Mouse (Mus musculus): ENCODE results near the gene Kiss1. TPM values are rescaled to one million over a fixed set of nuclear protein-coding genes. Genes with fewer than 3 reads are reported as not detected.

The Kiss1 gene
- polyA plus RNA-seq, 1 experiment from 2014 or later, result 0.49 TPM

DNA sequence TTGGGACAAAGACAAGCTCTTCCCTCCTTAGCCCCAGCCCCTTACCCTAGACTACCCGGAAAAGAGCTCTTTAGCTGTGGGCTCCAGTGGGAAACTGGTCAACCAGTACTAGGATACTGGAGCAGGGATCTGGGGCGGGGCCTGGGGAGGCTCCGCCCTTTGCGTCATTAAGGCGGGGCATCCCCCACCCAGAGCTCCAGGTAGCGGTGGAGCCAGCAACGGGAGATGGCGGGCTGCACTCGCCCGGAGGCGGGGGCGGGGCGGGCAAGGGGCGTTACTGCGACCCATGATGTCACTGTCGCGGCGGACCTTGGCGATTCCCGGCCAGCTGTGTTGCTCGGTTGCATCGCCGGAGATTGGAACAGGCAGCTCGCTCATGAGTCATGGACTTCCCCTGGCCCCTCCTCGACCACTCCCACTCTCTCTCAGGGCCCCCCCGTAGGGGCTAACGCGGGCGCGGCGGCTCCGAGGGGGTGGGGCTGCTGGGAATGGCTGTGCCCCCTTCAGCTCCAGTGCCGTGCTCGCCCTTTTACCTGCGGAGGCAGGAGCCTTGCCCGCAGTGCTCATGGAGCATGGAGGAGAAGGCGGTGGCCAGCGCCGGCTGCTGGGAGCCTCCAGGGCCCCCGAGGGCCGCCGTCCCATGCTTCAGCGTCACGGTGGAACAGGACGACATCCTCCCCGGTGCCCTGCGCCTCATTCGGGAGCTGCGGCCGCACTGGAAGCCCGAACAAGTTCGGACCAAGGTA is 41.8 kb downstream of the Kiss1 start, which contains the start of gene Etnk2:
Gene Etnk2, plus strand, starts transcription at position 297 of the 746 bp plus-strand sequence.
- Histone ChIP-seq H3K36me3 (no peaks in the 10 kb centered on the region), H3K27me3 (peaks cover 21% of the 10 kb centered on the region), H3K4me2 (replicated peaks) (peak within 1 kb of the TSS; percentile 92), H3K9me3 (replicated peaks) (no peaks in the 10 kb centered on the region), H3K4me1 (peaks cover 27% of the 10 kb centered on the region), H3K4me3 (replicated peaks) (peak within 1 kb of the TSS; percentile 53), H3K27ac (replicated peaks) (no peak within 1 kb of the TSS), H3K9ac (peak within 1 kb of the TSS; percentile 9; the same call in 1 of the 2 replicates)
- 1% methylated on average over 52 of the region's 52 CpGs for WGBS
- peak; percentile 66 for ATAC-seq (ENCODE audit: insufficient number of reproducible peaks, low FRiP score, low TSS enrichment, low read depth)

DNA sequence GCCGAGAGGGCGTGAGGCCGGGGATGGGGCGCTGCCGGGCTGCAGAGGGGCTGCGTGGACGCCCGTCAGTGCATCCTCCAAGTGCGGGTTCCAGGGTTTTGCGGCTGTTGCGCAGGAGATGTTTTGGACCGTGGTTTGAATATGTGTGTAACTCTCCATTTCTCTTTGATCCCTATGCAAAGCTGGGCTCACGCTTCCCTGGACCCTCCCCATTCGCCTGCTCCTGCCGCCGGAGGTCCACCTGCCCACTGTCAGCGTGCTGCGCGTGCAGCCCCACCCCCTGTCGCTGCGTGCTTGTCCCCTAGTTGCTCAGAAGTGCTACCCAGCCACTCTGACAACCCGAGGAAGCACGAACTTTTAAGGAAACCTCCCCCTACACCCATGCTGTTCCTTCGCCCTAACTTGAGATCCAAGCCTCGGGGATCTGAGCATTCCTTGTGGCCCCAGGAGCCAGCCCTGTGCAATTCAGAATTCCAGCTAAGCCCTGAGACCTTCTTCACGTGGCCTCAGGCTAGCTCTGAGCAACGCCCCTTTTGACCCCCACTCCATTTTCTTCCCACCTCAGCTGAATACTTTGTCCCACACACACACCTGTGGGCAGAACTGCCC is 42.5 kb downstream of the Kiss1 start:
- ATAC-seq (ENCODE audit: insufficient number of reproducible peaks, low FRiP score, low TSS enrichment, low read depth), result no peak
- no peak overlapping the region for H3K27ac ChIP-seq (replicated peaks)
- H3K9ac ChIP-seq, result peak overlapping the region; percentile 9; the same call in 1 of the 2 replicates
- WGBS, result 3% methylated on average over 27 of the region's 27 CpGs
- H3K36me3 ChIP-seq, result no peaks in the 10 kb centered on the region
- peak overlapping the region; percentile 53 for H3K4me3 ChIP-seq (replicated peaks)
- H3K9me3 ChIP-seq (replicated peaks), result no peaks in the 10 kb centered on the region
- peaks cover 21% of the 10 kb centered on the region for H3K27me3 ChIP-seq
- peaks cover 31% of the 10 kb centered on the region for H3K4me1 ChIP-seq
- peak overlapping the region; percentile 92 for H3K4me2 ChIP-seq (replicated peaks)

DNA sequence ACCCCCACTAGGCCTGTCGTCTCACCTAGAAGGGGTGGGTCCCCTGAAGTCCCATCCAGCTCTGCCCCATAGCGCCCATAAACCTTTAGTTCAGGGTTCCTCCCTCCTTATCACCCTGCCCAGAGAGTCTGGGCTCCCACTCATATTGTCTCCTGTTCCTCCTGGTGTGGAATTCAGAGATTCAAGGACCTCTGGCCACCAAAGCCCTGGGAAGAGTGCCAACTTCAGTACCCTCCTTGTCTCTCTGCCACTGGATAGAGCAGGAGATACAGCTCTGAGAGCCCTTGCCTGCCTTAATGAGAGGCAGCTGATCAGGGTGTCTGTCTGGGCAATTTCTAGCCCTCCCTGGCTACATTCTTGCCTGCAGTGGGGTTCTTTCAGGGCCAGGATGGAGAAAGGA is 43.2 kb downstream of the Kiss1 start:
- Histone ChIP-seq H3K4me3 (replicated peaks) (no peak overlapping the region), H3K27ac (replicated peaks) (no peak overlapping the region)
- 49% methylated on average over 2 of the region's 2 CpGs for WGBS

DNA sequence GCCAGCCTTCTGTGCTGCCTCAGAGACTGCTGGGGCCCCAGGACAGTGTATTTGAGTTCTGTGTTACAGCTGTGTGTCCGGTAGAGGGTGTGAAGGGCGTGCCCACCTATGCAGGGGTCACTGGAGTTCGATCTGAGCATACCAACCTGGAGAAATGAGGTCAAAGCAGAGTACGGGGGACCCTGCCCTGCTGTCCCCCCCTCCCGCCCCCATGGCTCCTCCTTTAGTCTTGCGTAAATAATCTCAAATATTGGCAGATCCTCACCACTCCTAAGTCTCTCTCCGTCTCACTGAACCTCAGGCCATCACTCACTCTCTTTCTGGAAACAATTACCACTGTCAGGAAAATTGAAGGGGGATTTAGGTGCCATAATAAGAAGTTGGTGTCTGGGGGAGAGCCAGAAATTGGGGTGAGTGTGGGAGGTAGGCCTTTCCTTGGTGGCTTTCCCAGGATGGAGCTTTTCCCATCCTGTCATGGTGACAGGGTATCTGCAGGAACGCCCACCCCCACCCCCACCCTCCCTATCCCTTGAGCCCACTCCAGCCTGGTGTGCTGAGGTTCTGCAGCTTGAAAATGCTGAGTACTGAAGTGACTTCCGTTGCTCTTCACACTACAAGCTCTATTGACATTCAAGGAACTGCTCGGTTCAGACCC is 45.4 kb downstream of the Kiss1 start:
- ATAC-seq (ENCODE audit: insufficient number of reproducible peaks, low FRiP score, low TSS enrichment, low read depth), result no peak
- H3K9ac ChIP-seq, result no peak overlapping the region
- peaks cover 34% of the 10 kb centered on the region for H3K4me1 ChIP-seq
- 0 out of 2 replicates have a peak overlapping the region, but pooled peaks have one; percentile 4 for H3K4me2 ChIP-seq (replicated peaks)
- H3K27me3 ChIP-seq, result peaks cover 21% of the 10 kb centered on the region
- H3K36me3 ChIP-seq, result no peaks in the 10 kb centered on the region
- WGBS, result 39% methylated on average over 10 of the region's 10 CpGs
- H3K27ac ChIP-seq (replicated peaks), result peak overlapping the region; percentile 25; the same call in 1 of the 2 replicates
- H3K9me3 ChIP-seq (replicated peaks), result no peaks in the 10 kb centered on the region
- H3K4me3 ChIP-seq (replicated peaks), result no peak overlapping the region

More for the DNA sequence above, 43.2 kb downstream of the Kiss1 start:
- H3K9ac ChIP-seq, result no peak overlapping the region
- H3K9me3 ChIP-seq (replicated peaks), result no peaks in the 10 kb centered on the region
- H3K4me1 ChIP-seq, result peaks cover 31% of the 10 kb centered on the region
- H3K36me3 ChIP-seq, result no peaks in the 10 kb centered on the region
- H3K4me2 ChIP-seq (replicated peaks), result no peak overlapping the region
- ATAC-seq (ENCODE audit: insufficient number of reproducible peaks, low FRiP score, low TSS enrichment, low read depth), result no peak
- peaks cover 21% of the 10 kb centered on the region for H3K27me3 ChIP-seq

DNA sequence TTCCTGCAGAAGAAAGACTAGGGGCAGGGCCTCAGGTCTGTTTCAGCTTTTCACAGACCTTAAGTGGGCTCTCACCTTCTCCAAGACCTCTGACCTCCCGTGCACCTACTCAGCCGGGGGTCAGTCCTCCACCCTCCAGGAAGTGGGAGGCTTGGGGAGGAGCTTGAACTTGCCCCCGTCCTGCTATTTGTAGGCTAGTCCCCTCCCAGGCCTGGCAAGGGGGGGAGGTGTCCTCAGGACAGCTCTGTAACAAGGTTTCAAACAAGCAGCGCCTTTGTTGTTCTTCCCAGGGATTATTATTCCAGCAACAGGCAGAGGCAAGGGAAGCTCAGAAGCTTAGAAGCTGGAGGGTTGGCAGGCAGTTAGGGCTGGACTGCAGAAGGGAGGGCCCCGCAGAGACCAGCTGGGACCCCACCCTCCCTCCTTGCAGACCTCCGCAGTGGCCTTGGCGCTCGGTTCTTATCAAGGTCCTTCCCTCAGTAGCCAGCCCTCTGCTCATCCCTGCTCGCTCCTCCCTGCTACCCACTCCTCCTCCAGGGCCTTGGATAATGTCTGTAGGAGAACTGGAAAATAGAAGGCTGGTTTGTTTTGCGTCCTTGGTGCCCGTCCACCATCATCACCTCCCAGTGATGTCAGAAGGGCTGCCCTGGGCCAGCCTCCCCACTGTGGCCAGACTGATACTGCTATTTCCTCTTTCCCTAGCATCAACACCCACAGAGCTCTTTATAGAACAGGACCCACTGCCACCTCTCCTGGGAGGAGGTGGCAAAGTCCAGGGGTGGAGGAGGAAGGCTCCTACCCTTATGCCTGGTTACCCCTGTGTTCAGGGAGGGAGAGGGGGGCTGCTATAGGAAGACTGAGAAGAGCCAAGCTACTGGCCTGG is 46.2 kb downstream of the Kiss1 start:
- Histone ChIP-seq H3K27ac (replicated peaks) (peak overlapping the region; percentile 25; the same call in 1 of the 2 replicates), H3K4me1 (peaks cover 34% of the 10 kb centered on the region), H3K9ac (no peak overlapping the region), H3K4me3 (replicated peaks) (no peak overlapping the region), H3K36me3 (no peaks in the 10 kb centered on the region), H3K9me3 (replicated peaks) (no peaks in the 10 kb centered on the region), H3K27me3 (peaks cover 21% of the 10 kb centered on the region), H3K4me2 (replicated peaks) (0 out of 2 replicates have a peak overlapping the region, but pooled peaks have one; percentile 4)
- ATAC-seq (ENCODE audit: insufficient number of reproducible peaks, low FRiP score, low TSS enrichment, low read depth), result no peak
- 16% methylated on average over 11 of the region's 11 CpGs for WGBS

DNA sequence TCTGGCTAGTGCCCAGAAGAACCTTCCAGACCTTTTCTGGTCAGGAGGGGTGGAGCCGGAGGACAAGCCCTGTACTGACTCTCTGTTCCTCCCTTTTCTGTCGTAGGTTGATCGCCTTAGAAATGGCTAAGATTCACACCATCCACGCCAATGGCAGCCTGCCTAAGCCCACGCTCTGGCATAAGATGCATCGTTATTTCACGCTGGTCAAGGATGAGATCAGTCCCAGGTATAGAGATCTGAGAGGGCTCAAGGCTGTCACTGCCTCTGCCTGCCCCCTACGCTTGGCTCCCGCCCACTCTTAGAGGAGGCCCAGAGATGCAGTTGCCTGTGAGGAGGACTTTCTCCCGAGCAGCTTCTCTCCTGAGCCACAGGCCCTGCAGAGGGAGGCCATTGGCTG is 47.0 kb downstream of the Kiss1 start:
- Histone ChIP-seq H3K9ac (no peak overlapping the region), H3K27ac (replicated peaks) (no peak overlapping the region), H3K27me3 (peaks cover 20% of the 10 kb centered on the region), H3K4me1 (peaks cover 32% of the 10 kb centered on the region), H3K9me3 (replicated peaks) (no peaks in the 10 kb centered on the region), H3K36me3 (no peaks in the 10 kb centered on the region), H3K4me3 (replicated peaks) (no peak overlapping the region), H3K4me2 (replicated peaks) (no peak overlapping the region)
- WGBS, result 60% methylated on average over 10 of the region's 10 CpGs
- ATAC-seq (ENCODE audit: insufficient number of reproducible peaks, low FRiP score, low TSS enrichment, low read depth), result no peak

DNA sequence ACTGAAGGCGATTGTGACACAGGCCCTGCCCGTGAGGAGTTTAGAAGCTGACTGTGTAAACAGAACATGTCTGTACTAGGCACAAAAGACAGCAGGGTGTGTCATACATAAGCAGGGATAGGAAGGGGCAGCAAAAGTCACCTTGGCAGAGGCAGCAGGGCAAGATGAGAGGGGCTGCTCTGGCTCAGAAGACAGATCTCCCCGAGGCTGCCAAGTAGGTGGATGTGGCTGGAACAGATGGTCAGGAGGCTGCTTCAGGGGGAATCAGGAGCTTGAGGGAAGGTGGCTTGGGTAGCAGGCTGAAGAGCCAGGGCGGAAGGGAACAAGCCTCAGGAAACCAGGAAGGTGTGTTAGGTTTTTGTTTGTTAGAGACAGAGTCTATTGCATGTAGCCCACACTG is 48.7 kb downstream of the Kiss1 start:
- ATAC-seq (ENCODE audit: insufficient number of reproducible peaks, low FRiP score, low TSS enrichment, low read depth), result no peak
- Histone ChIP-seq H3K4me3 (replicated peaks) (no peak overlapping the region), H3K4me2 (replicated peaks) (no peak overlapping the region), H3K36me3 (no peaks in the 10 kb centered on the region), H3K4me1 (peaks cover 24% of the 10 kb centered on the region), H3K9ac (no peak overlapping the region), H3K9me3 (replicated peaks) (no peaks in the 10 kb centered on the region), H3K27ac (replicated peaks) (0 out of 2 replicates have a peak overlapping the region, but pooled peaks have one; percentile 22), H3K27me3 (peaks cover 5% of the 10 kb centered on the region)
- 63% methylated on average over 4 of the region's 4 CpGs for WGBS

DNA sequence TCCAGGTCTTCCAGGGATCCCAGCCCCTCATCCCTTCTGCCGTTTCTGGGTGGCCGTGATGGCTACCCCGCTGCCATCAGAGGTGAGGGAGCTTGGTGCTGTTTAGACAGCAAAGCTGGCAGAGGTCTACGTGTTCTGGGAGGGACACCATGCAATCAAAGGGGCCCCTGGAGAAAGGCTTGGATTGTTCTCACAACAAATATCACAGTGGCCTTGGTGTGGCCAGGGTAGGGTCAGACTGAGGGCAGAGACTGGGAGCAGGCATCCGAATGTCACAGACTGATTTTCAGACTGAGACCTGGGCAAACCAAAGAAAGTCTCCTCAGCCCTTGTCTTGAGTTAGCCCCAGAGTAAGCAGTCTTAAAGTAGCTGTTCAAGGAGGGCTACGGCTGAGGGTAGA is 49.8 kb downstream of the Kiss1 start:
- peaks cover 1% of the 10 kb centered on the region; the same call in 1 of the 2 replicates for H3K27me3 ChIP-seq
- no peak overlapping the region for H3K4me3 ChIP-seq (replicated peaks)
- peaks cover 24% of the 10 kb centered on the region for H3K4me1 ChIP-seq
- no peak overlapping the region for H3K27ac ChIP-seq (replicated peaks)
- no peaks in the 10 kb centered on the region for H3K9me3 ChIP-seq (replicated peaks)
- 79% methylated on average over 6 of the region's 6 CpGs for WGBS
- H3K9ac ChIP-seq, result no peak overlapping the region
- no peaks in the 10 kb centered on the region for H3K36me3 ChIP-seq
- H3K4me2 ChIP-seq (replicated peaks), result no peak overlapping the region
- no peak for ATAC-seq (ENCODE audit: insufficient number of reproducible peaks, low FRiP score, low TSS enrichment, low read depth)

DNA sequence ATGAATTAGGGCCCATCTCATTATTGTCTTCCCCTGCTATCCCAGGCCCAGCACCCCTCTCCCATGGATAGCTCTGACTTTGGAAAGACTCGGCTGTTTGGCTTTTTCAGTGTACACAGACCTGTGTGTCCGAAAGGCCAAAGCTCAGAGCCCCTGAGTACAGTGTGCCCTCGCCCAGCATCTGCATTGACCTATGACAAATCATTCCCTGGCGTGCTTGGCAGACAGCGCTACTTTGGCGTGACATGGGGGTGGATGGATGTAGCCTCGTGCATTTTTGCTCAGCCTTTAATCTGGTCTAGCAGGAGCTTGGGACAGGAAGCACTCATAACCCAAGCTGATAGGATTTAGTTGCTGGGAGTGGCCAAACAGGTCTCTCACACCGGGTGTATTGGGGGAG is 50.4 kb downstream of the Kiss1 start:
- Histone ChIP-seq H3K9ac (no peak overlapping the region), H3K4me2 (replicated peaks) (no peak overlapping the region), H3K4me3 (replicated peaks) (no peak overlapping the region), H3K27me3 (no peaks in the 10 kb centered on the region), H3K36me3 (no peaks in the 10 kb centered on the region), H3K27ac (replicated peaks) (no peak overlapping the region), H3K9me3 (replicated peaks) (no peaks in the 10 kb centered on the region), H3K4me1 (peaks cover 20% of the 10 kb centered on the region)
- WGBS, result 63% methylated on average over 8 of the region's 8 CpGs
- ATAC-seq (ENCODE audit: insufficient number of reproducible peaks, low FRiP score, low TSS enrichment, low read depth), result no peak

DNA sequence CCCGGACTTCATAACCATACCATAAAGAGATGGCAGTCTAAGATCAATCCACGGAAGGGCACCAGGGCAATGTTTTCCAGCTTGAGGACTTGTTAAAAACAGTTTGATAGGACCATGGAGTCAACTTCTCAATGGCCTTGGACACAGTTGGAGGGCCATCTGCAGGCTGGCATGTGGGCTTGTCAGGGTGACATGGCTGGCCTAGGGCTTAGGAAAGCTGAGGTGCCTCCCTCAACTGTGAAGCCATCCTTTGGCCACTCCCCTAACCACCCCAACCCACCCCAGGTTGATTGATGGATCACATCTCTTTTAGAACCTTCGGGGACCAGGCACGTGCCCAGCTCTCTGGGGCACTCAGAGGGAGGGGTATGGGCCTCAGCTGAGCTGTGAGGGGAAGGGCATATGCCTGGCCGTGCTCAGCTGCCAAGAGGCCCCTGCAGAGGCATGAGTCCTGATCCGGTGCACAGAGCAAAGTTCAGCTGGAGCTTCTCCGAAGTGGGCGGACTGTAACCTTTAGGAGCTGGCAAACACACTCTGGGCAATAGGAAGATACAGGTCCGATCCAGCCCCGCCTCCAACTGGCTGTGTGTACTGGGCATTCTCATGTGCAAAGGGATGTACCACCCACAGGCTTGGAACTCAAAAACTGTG is 54.1 kb downstream of the Kiss1 start:
- ATAC-seq (ENCODE audit: insufficient number of reproducible peaks, low FRiP score, low TSS enrichment, low read depth), result no peak
- WGBS, result 74% methylated on average over 10 of the region's 10 CpGs

More for the DNA sequence above, 54.1 kb downstream of the Kiss1 start:
- no peak overlapping the region for H3K4me2 ChIP-seq (replicated peaks)
- H3K36me3 ChIP-seq, result no peaks in the 10 kb centered on the region
- no peaks in the 10 kb centered on the region for H3K9me3 ChIP-seq (replicated peaks)
- H3K27ac ChIP-seq (replicated peaks), result no peak overlapping the region
- no peak overlapping the region for H3K4me3 ChIP-seq (replicated peaks)
- H3K4me1 ChIP-seq, result no peaks in the 10 kb centered on the region
- H3K9ac ChIP-seq, result no peak overlapping the region
- H3K27me3 ChIP-seq, result no peaks in the 10 kb centered on the region

All from embryonic facial prominence, embryonic 15.5 days (tissue).